Mouse (Mus musculus) thymus, adult 2 months (tissue): ENCODE results near the gene BC030499.
"Not testable (repeated sequence)": the region's sequence is repeated elsewhere in the genome, so short reads cannot be mapped to it uniquely, and the experiment has no call there.

Experiments
- CTCF ChIP-seq: fragments of 200-500 bp; IDR thresholded peaks from 2 replicates; pipeline ENCODE4 v1.5.1; 2012; ENCODE audit warnings: mild to moderate bottlenecking, control low read depth, low read length, moderate library complexity, borderline replicate concordance; ENCODE audit not compliant: control insufficient read depth, poor library complexity, insufficient read depth; ENCODE audit errors: extremely low read depth
- POLR2A ChIP-seq: fragments of 200-500 bp; IDR thresholded peaks from 2 replicates; pipeline ENCODE4 v1.6.1; 2012; ENCODE audit warnings: mild to moderate bottlenecking, low read length, control low read depth, moderate library complexity; ENCODE audit not compliant: control insufficient read depth, poor library complexity, insufficient read depth; ENCODE audit errors: extremely low read depth

GRCm38 (mm10) chr11:78276169-78276568 lies 14.5 kb upstream of the BC030499 start:
- not testable (repeated sequence) for TF ChIP-seq CTCF, POLR2A
